Mouse (Mus musculus): Measurements from ENCODE around the gene Arhgef18. TPM values are rescaled to one million over a fixed set of nuclear protein-coding genes. Genes with fewer than 3 reads are reported as not detected.

Gene Arhgef18
- polyA plus RNA-seq, 1 experiment: 104 TPM

DNA sequence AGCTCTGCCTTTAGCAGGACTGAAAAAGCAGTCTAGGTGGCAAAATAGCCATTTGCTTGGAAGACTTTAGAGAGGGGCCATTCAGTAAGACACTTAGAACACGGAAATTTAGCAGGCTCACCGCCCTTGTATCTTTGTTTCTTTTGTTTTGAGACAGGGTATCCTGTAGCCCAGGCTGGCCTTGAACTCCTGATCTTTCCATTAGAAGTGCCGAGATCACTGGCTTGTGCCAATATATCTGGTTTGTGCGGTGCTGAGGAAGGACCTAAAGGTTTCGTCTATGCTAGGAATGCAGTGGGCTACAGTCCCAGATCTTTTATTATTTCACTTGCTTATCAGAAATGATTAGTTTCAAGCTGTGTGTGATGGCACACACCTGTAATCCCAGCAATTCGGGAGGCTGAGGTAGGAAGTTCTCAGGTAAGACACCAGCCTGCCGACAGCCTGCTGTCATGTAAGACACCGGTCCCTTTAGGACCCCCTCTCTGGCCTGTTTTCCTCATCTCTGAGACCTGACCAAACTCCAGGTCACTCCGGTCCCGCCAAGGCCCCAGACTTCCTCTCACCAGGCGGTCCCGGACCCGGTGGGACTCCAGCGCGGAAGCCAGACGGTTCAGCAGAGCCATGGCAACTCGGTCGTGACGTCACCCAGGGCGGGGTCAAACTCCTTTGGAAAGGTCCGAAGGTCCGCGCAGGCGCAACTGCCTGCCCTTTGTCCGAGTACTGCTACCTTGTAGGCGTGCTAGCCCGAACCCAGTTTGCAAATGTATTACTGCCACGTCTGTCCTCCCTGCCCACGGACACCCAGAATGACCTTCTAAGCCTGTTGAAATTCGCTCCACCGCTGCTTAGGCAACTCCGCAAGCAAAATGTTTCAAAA lies 74.4 kb downstream of the Arhgef18 start, which contains the start of gene Pex11g:
Gene Pex11g, minus strand, starts transcription at position 675 of the 880 bp plus-strand sequence.
- 9% methylated on average over 32 of the region's 32 CpGs for WGBS

DNA sequence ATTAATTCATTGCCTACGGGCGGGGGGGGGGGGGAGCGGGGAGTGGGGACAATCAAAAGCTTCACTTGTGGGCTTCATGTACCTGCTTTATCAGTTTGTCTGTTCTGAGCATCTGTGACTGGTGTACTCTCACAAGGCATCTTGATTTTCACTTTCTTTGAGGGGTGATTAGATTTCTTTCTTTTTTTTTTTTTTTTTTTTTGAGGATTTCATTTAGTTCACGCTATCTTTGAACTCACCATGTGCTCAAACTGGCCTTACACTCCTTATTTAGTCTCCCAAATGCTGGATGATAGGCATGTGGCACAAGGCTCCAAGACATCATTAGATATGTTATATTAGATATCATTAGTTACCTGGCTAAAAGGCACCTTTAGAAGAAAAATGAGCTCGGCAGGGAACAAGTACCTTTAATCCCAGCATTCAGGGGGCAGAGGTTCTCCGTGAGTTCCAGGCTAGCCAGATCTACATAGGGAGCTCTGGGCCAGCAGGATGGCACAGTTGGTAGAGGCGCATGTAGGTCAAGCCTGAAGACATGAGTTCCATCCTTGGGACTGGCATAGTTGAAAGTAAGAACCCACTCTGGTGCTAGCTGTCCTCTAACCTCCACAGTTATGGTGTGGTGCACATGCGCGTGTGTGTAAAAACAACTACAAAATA lies 75.2 kb downstream of the Arhgef18 start:
- Histone ChIP-seq H3K36me3 (ENCODE audit: control insufficient read depth, insufficient read depth, low read length) (no peaks in the 10 kb centered on the region), H3K4me3 (ENCODE audit: extremely low read depth, insufficient read depth, insufficient read length) (peak overlapping the region; percentile 70), H3K27me3 (ENCODE audit: control insufficient read depth, insufficient read depth, low read length) (no peaks in the 10 kb centered on the region), H3K27ac (ENCODE audit: insufficient read depth, low read length) (no peak overlapping the region), H3K4me1 (ENCODE audit: control insufficient read depth, insufficient read depth, insufficient read length) (no peaks in the 10 kb centered on the region)
- no peak for DNase-seq (ENCODE audit: low read depth in 1 of 2, low spot score in 2 of 2)
- 51% methylated on average over 9 of the region's 9 CpGs for WGBS
- TF ChIP-seq POLR2A (IDR thresholded peaks at IDR 0.05; ENCODE audit: low read depth, low read length) (no peak), CTCF (IDR thresholded peaks at IDR 0.05; ENCODE audit: extremely low read depth, insufficient read depth, insufficient read length, insufficient replicate concordance) (no peak)

More for the DNA sequence above, 74.4 kb downstream of the Arhgef18 start, which contains the start of gene Pex11g:
- Histone ChIP-seq H3K4me1 (ENCODE audit: control insufficient read depth, insufficient read depth, insufficient read length) (no peaks in the 10 kb centered on the region), H3K36me3 (ENCODE audit: control insufficient read depth, insufficient read depth, low read length) (no peaks in the 10 kb centered on the region), H3K27ac (ENCODE audit: insufficient read depth, low read length) (no peak within 1 kb of the TSS), H3K27me3 (ENCODE audit: control insufficient read depth, insufficient read depth, low read length) (no peaks in the 10 kb centered on the region), H3K4me3 (ENCODE audit: extremely low read depth, insufficient read depth, insufficient read length) (peak within 1 kb of the TSS; percentile 70)
- peak; percentile 74 to 95 for DNase-seq (ENCODE audit: low read depth in 1 of 2, low spot score in 2 of 2)
- TF ChIP-seq CTCF (IDR thresholded peaks at IDR 0.05; ENCODE audit: extremely low read depth, insufficient read depth, insufficient read length, insufficient replicate concordance) (no peak), POLR2A (IDR thresholded peaks at IDR 0.05; ENCODE audit: low read depth, low read length) (no peak)

DNA sequence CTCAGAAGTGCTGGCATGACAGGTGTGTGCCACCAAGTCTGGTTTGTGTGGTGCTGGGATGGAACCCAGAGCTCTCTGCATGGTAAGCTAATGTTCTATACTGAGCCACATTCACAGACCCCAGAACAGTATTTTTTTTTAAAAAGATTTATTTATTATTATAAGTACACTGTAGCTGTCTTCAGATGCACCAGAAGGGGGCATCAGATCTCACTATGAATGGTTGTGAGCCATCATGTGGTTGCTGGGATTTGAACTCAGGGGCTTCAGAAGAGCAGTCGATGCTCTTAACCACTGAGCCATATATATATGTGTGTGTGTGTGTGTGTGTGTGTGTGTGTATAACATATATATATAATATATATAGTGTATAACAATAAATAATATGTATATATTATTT lies 76.0 kb downstream of the Arhgef18 start:
- no peaks in the 10 kb centered on the region for H3K27me3 ChIP-seq (ENCODE audit: control insufficient read depth, insufficient read depth, low read length)
- no peak overlapping the region for H3K4me3 ChIP-seq (ENCODE audit: extremely low read depth, insufficient read depth, insufficient read length)
- H3K27ac ChIP-seq (ENCODE audit: insufficient read depth, low read length): no peak overlapping the region
- WGBS: 90% methylated on average over 1 of the region's 1 CpGs
- no peaks in the 10 kb centered on the region for H3K36me3 ChIP-seq (ENCODE audit: control insufficient read depth, insufficient read depth, low read length)
- H3K4me1 ChIP-seq (ENCODE audit: control insufficient read depth, insufficient read depth, insufficient read length): no peaks in the 10 kb centered on the region
- TF ChIP-seq POLR2A (IDR thresholded peaks at IDR 0.05; ENCODE audit: low read depth, low read length) (no peak), CTCF (IDR thresholded peaks at IDR 0.05; ENCODE audit: extremely low read depth, insufficient read depth, insufficient read length, insufficient replicate concordance) (no peak)
- DNase-seq (ENCODE audit: low read depth in 1 of 2, low spot score in 2 of 2): no peak

DNA sequence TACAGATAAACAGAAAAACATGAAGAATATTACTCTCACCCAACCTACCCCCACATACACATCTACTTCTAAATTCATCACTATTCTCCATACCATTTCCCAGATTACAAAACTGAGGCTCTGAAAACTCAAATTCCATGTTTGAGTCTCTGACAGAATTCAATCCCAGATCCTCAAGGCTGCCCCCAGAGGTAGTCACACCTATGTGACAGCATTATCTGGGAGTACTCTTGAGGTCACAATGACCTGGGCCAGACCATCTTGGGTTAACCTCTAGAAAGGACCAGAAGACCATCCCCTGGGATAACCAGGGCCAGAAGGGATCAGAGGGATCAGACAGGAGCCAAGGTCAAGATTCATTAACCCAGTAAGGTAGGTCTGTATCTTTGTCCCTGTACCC lies 77.8 kb downstream of the Arhgef18 start, which contains the start of gene Tex45:
Gene Tex45, plus strand, starts transcription at position 301 of the 400 bp plus-strand sequence.
- TF ChIP-seq CTCF (IDR thresholded peaks at IDR 0.05; ENCODE audit: extremely low read depth, insufficient read depth, insufficient read length, insufficient replicate concordance) (no peak), POLR2A (IDR thresholded peaks at IDR 0.05; ENCODE audit: low read depth, low read length) (no peak)
- no peaks in the 10 kb centered on the region for H3K27me3 ChIP-seq (ENCODE audit: control insufficient read depth, insufficient read depth, low read length)
- DNase-seq (ENCODE audit: low read depth in 1 of 2, low spot score in 2 of 2): no peak
- no peak within 1 kb of the TSS for H3K4me3 ChIP-seq (ENCODE audit: extremely low read depth, insufficient read depth, insufficient read length)
- no peaks in the 10 kb centered on the region for H3K4me1 ChIP-seq (ENCODE audit: control insufficient read depth, insufficient read depth, insufficient read length)
- no peak within 1 kb of the TSS for H3K27ac ChIP-seq (ENCODE audit: insufficient read depth, low read length)
- no peaks in the 10 kb centered on the region for H3K36me3 ChIP-seq (ENCODE audit: control insufficient read depth, insufficient read depth, low read length)

DNA sequence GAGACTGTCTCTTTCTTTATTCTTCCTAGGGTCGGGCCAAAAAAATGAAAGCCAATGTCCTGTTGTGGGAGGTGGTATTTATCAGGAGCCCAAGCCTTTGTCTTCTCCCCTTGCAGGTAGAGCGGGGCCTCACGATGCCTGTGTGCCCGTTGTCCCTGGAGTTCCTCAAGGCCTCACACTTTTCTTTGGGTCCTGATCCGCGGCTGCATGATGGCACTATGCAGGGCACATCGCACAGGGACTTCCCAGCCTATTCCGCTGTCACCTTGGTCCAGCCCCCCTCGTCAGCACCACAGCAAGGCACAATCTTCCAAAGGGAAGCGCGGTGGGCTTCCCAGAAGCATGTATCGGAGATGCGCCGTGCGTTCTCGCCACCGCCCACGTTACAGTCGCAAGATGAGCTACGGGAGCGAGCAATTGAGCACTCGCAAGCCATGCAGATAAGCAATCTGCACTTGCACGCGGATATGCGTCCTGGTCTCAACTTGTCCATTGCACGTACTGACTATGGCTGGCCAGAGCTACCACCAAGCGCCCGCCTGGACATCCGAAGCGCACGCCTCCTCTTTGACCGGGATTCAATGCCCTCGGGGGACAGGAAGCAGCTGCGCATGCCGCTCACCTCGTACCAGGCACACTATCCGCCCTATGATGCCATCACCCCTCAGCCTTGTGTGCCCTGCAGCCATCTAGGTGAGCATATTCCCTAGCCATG lies 83.1 kb downstream of the Arhgef18 start:
- Histone ChIP-seq H3K27me3 (ENCODE audit: control insufficient read depth, insufficient read depth, low read length) (no peaks in the 10 kb centered on the region), H3K4me3 (ENCODE audit: extremely low read depth, insufficient read depth, insufficient read length) (0 out of 2 replicates have a peak overlapping the region, but pooled peaks have one; percentile 2), H3K4me1 (ENCODE audit: control insufficient read depth, insufficient read depth, insufficient read length) (no peaks in the 10 kb centered on the region), H3K36me3 (ENCODE audit: control insufficient read depth, insufficient read depth, low read length) (no peaks in the 10 kb centered on the region), H3K27ac (ENCODE audit: insufficient read depth, low read length) (no peak overlapping the region)
- 48% methylated on average over 37 of the region's 37 CpGs for WGBS
- TF ChIP-seq POLR2A (IDR thresholded peaks at IDR 0.05; ENCODE audit: low read depth, low read length) (no peak), CTCF (IDR thresholded peaks at IDR 0.05; ENCODE audit: extremely low read depth, insufficient read depth, insufficient read length, insufficient replicate concordance) (no peak)
- no peak for DNase-seq (ENCODE audit: low read depth in 1 of 2, low spot score in 2 of 2)

DNA sequence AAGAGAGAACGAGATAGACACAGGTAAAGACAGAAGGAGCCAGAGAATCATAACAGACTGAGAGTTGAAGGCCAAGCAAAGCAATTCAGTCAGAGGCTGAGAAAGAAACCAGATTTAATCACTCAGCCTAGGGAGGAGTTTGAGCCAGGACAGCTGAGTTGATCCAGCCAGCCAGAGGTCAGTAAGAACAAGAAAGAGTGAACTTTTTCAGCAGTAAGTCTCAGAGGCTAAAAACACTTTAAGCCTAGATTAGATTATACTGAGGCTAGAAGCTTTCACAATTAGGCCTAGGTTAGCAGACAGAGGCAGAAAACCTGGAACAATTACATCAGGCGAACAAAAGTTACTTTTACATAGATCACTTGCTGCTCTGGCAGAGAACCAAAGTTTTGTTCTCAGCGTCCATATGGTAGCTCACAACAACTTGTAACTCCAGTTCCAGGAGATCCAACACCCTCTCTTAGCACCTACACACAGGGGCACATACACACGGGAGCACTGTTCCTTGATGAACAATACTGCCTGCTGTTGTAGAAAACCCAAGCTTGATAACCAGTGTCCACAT lies 87.5 kb downstream of the Arhgef18 start:
- TF ChIP-seq CTCF (IDR thresholded peaks at IDR 0.05; ENCODE audit: extremely low read depth, insufficient read depth, insufficient read length, insufficient replicate concordance) (no peak), POLR2A (IDR thresholded peaks at IDR 0.05; ENCODE audit: low read depth, low read length) (no peak)
- Histone ChIP-seq H3K4me1 (ENCODE audit: control insufficient read depth, insufficient read depth, insufficient read length) (no peaks in the 10 kb centered on the region), H3K36me3 (ENCODE audit: control insufficient read depth, insufficient read depth, low read length) (no peaks in the 10 kb centered on the region), H3K27ac (ENCODE audit: insufficient read depth, low read length) (no peak overlapping the region), H3K27me3 (ENCODE audit: control insufficient read depth, insufficient read depth, low read length) (no peaks in the 10 kb centered on the region), H3K4me3 (ENCODE audit: extremely low read depth, insufficient read depth, insufficient read length) (no peak overlapping the region)
- no peak for DNase-seq (ENCODE audit: low read depth in 1 of 2, low spot score in 2 of 2)
- WGBS: 84% methylated on average over 4 of the region's 4 CpGs

Data from spleen, adult 2 months (tissue).